Mouse (Mus musculus): ENCODE data around the gene Coro1a. TPM values are rescaled to one million over a fixed set of nuclear protein-coding genes. Genes with fewer than 3 reads are reported as not detected.
A peak's percentile ranks its signal among the peaks of the same experiment; 100 is the strongest.
"Not testable (repeated sequence)": the region's sequence is repeated elsewhere in the genome, so short reads cannot be mapped to it uniquely, and the experiment has no call there.

The Coro1a gene
- 103 and 171 TPM in 2 replicates for total RNA-seq (2015; ENCODE audit: low replicate concordance)
- total RNA-seq (2017; ENCODE audit: low replicate concordance) = 101 and 106 TPM in 2 replicates

GRCm38 (mm10) chr7:126707442-126708174, at the start of gene Coro1a:
Gene Coro1a, minus strand, starts transcription at chr7:126707787.
- no peak for ATAC-seq (replicated peaks; ENCODE audit: low FRiP score, poor library complexity, severe bottlenecking)

GRCm38 (mm10) chr7:126754866-126755265, 47.3 kb upstream of the Coro1a start:
- ATAC-seq (replicated peaks; ENCODE audit: low FRiP score, poor library complexity, severe bottlenecking) = peak; percentile 77

- ATAC-seq (replicated peaks; ENCODE audit: low FRiP score, poor library complexity, severe bottlenecking) = no peak
Observed at GRCm38 (mm10) chr7:126749582-126750343, 42.2 kb upstream of the Coro1a start.

- no peak for ATAC-seq (replicated peaks; ENCODE audit: low FRiP score, poor library complexity, severe bottlenecking)
Observed at GRCm38 (mm10) chr7:126748824-126749223, 41.2 kb upstream of the Coro1a start.

GRCm38 (mm10) chr7:126746798-126747197, 39.2 kb upstream of the Coro1a start:
- no peak for ATAC-seq (replicated peaks; ENCODE audit: low FRiP score, poor library complexity, severe bottlenecking)

GRCm38 (mm10) chr7:126746066-126746465, 38.5 kb upstream of the Coro1a start:
- ATAC-seq (replicated peaks; ENCODE audit: low FRiP score, poor library complexity, severe bottlenecking) = no peak

- ATAC-seq (replicated peaks; ENCODE audit: low FRiP score, poor library complexity, severe bottlenecking) = no peak
Observed at GRCm38 (mm10) chr7:126741964-126742482, 34.4 kb upstream of the Coro1a start.

- ATAC-seq (replicated peaks; ENCODE audit: low FRiP score, poor library complexity, severe bottlenecking) = no peak
Observed at GRCm38 (mm10) chr7:126741452-126741851, 33.9 kb upstream of the Coro1a start.

GRCm38 (mm10) chr7:126740977-126741376, 33.4 kb upstream of the Coro1a start:
- no peak for ATAC-seq (replicated peaks; ENCODE audit: low FRiP score, poor library complexity, severe bottlenecking)

GRCm38 (mm10) chr7:126740132-126740735, 32.6 kb upstream of the Coro1a start:
- no peak for ATAC-seq (replicated peaks; ENCODE audit: low FRiP score, poor library complexity, severe bottlenecking)

GRCm38 (mm10) chr7:126739551-126739950, 32.0 kb upstream of the Coro1a start:
- ATAC-seq (replicated peaks; ENCODE audit: low FRiP score, poor library complexity, severe bottlenecking) = no peak

GRCm38 (mm10) chr7:126736122-126736521, 28.5 kb upstream of the Coro1a start:
- ATAC-seq (replicated peaks; ENCODE audit: low FRiP score, poor library complexity, severe bottlenecking) = no peak

- not testable (repeated sequence) for ATAC-seq (replicated peaks; ENCODE audit: low FRiP score, poor library complexity, severe bottlenecking)
Observed at GRCm38 (mm10) chr7:126730256-126730789, 22.7 kb upstream of the Coro1a start.

GRCm38 (mm10) chr7:126725667-126726066, 18.1 kb upstream of the Coro1a start:
- ATAC-seq (replicated peaks; ENCODE audit: low FRiP score, poor library complexity, severe bottlenecking) = no peak

GRCm38 (mm10) chr7:126725077-126725476, 17.5 kb upstream of the Coro1a start:
- no peak for ATAC-seq (replicated peaks; ENCODE audit: low FRiP score, poor library complexity, severe bottlenecking)

- ATAC-seq (replicated peaks; ENCODE audit: low FRiP score, poor library complexity, severe bottlenecking) = no peak
Observed at GRCm38 (mm10) chr7:126721635-126722034, 14.0 kb upstream of the Coro1a start.

GRCm38 (mm10) chr7:126718787-126719337, 11.3 kb upstream of the Coro1a start:
- 0 out of 2 replicates have a peak, but pooled peaks have one; percentile 48 for ATAC-seq (replicated peaks; ENCODE audit: low FRiP score, poor library complexity, severe bottlenecking)

GRCm38 (mm10) chr7:126717566-126717965, 10.0 kb upstream of the Coro1a start:
- ATAC-seq (replicated peaks; ENCODE audit: low FRiP score, poor library complexity, severe bottlenecking) = no peak

GRCm38 (mm10) chr7:126715679-126716078, 8.1 kb upstream of the Coro1a start:
- no peak for ATAC-seq (replicated peaks; ENCODE audit: low FRiP score, poor library complexity, severe bottlenecking)

GRCm38 (mm10) chr7:126711910-126712309, 4.3 kb upstream of the Coro1a start:
- no peak for ATAC-seq (replicated peaks; ENCODE audit: low FRiP score, poor library complexity, severe bottlenecking)
